Mouse (Mus musculus) right cerebral cortex, postnatal 10 days (tissue): ENCODE measurements around the gene Mettl11b.
A peak's percentile ranks its signal among the peaks of the same experiment; 100 is the strongest.
"Not testable (repeated sequence)": the region's sequence is repeated elsewhere in the genome, so short reads cannot be mapped to it uniquely, and the experiment has no call there.

Experiments used
- DNase-seq, 2 experiments: peaks; one replicate each; pipeline ENCODE4 v3.0.0; 2021; ENCODE audit warnings: low spot score in 2 of 2

Gene Mettl11b

DNA sequence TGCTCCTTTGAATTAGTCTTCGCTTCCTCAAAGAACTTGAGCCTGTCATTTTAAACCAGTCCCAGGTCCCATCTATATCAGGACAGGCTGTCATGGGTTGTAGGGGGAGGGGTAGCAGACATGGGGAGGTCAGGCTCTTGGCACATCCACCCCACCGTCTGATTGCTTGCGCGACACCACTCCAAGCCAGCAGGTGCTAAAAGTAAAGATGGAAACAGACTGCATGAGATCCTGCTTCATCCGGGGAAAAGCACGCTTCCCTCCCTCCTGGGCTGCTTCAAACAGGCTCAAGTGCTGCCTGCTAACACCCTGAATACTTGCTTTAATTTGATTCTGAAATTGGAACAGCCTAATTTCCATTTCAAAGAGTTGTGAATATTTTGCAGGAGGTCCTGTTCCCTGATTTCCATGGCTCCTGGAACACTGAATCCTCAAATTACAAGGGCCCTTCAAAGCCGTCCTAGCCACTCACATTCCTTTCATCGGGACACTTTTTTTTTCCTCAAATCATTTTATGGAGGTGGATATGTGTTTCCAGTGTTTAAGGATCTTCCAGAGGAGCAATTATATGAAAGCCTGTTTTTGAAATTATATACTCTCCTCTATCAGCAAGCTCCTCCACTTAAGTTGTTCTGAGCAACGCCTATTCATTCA, at the start of gene Mettl11b:
Gene Mettl11b (minus strand): TSS at position 127 of the 654 bp plus-strand sequence.
- peak; percentile 29 to 39 for DNase-seq

DNA sequence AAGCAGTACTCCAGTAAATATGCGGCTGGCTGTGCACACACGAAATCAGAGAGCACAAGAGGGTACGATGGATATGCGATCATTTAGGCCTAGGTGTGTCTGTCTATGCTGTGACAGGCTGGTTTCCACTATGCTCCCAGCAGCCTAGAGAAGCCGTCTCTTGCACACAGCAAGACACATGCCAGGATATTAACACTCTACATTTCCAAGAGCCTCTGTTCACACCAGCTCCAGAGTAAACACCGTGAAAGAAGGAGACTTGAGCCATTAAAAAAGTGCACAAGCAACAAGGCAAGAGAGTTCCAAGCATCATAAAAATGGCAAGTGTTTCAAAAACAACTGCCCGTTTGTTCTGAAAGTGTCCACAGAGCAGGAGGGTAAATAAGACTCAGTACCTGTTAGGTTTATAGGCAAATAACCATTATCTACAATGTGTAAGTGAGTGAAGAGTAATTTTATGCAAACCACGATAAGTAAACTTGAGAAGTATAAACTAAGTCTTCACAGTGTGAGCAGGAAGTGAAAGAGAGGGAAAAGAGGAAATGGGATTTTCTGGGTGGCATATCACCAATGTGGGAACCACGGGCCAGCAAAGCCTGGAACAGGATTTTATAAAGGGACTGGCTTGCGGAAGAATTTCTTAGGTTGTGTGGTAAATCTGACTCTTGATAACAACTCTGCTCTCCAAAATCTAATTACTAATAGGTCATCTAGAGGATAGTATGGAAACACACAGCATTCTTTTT, 32.6 kb upstream of the Mettl11b start:
- no peak for DNase-seq

DNA sequence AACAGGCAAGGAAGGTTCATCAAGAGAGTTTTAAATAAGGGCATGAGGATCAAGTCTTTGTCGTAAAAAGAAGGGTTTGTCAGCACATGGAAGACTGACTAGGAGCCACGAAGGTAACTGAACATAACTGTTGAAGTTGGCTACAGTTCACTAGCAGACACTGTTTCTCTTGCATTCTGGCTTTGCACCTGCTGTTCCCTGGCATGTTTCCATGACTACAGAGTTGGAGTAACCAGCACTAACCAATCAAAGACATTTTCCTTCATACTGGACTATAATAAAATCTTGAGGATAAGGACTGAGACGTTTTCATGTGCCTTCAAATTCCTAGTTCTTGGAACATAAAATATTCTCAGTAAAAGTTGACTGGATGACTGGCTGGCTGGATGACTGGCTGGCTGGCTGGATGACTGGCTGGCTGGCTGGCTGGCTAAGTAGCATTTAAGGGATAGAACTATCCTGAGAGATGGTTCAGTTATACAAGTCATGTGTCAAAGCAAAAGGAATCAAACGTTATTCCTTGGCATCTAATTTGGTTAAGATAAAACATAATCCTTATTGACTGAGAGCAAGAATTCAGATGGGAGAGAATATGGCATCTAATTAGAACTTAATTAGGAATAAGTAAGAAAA, 26.4 kb upstream of the Mettl11b start:
- peak; percentile 24 to 29 for DNase-seq

DNA sequence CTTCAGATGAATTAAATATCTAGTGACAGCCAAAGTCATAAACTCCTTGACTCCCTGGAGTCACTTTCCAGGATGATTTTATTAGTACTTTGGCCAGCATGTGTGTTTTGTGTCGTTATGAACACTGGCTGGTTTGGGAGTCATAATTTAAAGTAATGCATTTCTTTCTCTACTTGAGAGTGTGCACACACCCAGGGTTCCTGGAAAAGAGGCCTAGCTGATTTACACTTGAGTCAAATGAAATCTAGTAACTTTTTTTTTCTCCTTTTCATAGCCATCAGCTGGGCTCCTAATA, 12.2 kb upstream of the Mettl11b start:
- no peak for DNase-seq

DNA sequence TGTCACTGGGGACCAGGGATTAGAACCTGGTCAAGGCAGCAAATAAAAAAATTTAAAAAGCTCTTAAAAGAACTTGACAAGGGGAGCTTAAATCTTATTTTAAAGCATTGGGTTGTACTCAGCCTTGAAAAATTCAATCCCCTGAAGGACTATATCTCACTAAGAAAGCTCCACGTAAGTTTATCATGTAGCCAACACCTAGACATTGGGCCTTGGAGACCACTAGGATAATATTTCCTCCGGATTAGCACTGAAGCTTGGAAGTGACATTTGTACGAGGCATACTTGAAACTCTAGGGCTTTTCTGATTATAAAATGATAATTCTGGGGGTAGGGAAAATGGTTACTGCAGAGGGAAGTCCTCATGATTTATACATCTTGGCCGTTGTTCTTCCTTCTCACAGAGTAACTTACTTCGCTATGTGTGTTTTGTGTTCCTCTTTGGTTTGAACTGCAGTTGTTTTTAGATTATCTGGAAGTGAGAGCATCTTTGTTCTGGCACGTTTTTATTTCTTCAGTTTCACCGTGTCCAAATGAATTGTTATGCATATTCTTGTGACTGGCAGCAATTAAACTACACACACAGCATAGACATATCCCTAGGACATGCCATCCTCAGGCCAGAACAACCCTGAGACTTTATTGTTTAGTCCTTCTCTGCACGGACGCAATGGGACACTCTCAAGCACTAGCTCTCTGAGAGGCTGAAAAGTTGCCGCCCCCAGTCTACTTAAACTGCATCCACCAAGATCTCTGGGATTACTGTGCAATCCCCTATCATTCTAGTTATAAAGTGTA, 11.6 kb upstream of the Mettl11b start:
- no peak for DNase-seq

DNA sequence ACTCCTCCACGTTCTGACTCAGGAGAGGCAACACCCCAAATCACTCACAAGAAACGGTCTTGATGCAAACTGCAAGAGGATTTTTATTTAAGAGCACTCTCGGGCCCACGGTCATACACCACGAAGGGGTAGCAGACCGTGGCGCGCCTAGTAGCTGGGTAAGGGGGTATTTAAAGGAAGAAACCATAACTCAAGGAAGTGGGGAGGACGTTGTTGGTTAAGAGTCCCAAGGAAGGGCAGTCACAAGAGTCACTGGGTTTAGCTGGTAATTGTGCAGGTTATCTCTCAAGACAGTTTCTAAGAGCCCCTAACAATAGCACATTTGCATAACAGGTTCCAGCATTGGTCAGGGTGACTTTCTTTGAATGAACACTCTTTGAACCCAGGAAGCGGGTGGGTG, 6.1 kb upstream of the Mettl11b start:
- not testable (repeated sequence) for DNase-seq

DNA sequence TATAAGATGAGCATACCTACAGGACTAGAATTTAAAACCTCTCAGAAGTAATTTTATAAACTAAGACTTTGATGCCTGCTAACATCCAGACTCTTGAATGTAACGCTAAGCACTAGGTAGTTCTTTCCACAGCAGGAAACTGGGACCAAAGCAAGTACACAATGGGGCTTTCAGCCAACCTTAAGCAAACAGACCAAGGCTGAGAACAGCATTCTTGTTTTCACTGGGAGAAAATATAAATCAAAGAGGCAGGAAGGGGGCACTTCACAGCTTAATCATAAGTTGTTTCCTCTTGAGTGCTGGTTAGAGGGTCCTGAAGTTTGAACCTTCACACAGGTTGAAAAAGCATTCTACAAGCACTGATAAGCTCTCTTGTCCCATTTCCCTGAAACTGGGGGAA, 1.1 kb downstream of the Mettl11b start:
- DNase-seq: no peak

DNA sequence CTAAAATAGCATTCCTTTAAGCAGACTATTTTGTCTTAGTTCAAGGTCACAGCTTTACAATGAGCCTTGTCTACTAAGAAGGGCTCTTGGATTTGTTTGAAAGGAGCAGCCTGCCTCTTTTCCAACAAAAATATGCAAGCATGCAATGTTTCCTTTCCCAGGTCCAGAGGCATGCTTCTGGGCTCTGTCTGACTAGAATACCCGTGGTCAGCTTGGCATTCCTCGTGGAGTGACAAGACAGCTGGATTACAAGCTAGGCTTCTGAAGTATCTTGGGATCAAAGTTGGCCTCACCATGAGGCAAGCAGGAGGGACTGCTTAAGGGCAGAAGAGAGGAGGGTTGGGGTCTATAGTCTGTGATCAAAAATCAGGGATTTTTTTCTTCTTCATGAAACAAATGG, 16.4 kb downstream of the Mettl11b start:
- no peak for DNase-seq

DNA sequence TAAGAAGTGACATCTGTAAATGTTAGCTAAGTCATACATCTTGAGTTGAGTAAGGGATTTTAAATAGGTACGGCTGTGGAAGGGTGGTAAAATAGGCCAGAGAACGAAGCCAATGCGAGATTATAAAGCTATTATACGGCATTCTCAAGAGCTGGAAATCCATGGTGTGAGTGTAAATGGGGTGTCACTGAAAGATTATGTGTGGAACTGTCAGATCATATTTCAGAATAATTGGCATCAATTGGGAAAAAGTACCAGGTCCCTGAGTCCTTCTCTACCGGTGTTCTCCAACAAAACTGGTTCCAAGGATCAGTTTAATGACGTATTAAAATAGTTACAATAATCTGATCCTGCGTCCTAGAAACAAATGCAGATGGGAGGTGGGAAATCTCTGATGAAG, 24.5 kb downstream of the Mettl11b start:
- DNase-seq: no peak

DNA sequence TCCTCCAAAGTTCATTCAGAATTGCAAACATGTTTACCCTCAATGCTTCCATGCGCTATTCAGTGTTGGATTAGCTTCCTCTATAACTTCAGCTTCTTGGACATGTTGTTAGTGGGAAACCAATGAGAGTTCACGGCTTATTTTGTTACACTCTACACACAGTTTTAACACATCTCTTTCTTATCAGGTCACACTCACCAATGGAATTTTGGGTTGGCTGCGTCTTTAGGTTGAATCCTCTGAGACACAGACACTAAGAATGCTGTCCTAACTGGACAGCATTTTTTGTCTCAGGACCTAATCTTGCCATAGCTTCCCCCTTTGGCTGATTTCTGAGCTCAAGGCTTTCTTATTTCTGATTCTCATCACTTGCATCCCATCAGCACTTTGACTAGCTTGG, 25.3 kb downstream of the Mettl11b start:
- no peak for DNase-seq

DNA sequence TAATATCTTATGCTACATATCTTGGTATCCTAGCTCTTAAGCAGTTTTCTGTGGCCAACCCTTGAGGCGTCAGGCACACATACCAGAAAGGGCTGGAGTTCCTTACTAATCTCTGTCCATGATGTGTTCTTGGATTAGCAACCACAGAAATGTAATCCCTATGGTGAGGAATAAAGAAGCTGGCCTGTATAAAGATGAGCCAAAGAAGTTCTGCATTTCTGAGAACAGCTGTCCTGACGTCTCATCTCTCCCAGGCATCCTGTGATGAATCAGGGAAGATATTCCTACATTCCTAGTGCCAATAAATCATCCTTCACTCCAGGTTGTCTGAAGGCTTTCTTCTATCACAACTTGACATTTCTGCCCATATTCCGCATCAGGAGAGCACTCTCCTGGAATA, 33.2 kb downstream of the Mettl11b start:
- no peak for DNase-seq

- DNase-seq: no peak
These were observed 42.0 kb downstream of the Mettl11b start for GRCm38 (mm10) chr1:163682935-163683430.

DNA sequence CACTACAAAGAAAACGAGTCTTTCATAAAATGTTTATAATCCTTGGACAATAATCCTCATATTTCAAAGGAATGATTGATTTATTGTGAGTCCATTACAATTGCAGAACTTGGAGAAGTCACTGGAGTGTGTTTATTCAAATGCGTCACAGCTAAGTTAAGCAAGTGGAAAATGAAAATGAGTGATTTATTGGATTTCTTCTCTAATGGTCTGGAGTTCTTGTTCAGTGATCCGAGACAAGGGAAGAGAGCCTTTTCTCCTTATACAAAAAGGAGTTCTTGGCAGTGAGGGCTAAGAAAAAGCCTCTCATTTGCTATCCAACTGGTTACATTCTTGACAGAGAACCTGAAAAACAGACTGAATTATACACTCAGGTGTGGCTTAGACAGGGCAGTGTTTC, 42.9 kb downstream of the Mettl11b start:
- no peak for DNase-seq

- no peak for DNase-seq
These were observed 52.2 kb downstream of the Mettl11b start for GRCm38 (mm10) chr1:163672866-163673265.

DNA sequence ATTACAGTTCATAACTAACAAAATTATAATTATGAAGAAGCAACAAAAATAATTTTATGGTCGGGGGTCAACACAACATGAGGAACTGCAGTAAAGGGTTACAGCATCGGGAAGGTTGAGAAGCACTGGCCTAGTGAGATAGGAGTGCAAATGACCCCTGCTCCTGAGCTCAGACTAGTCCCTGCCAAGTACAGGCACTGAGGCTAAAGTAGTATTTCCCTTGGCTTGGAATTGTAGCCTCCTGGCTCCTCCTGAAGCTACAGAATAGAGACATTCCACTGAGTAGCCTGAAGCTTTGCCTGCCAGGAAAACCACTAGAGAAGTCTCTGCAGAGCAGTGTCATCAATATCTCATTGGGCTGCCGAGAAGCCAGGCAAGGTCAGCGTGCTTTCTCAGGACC, 53.7 kb downstream of the Mettl11b start:
- DNase-seq: no peak

- DNase-seq: no peak
These were observed 54.3 kb downstream of the Mettl11b start for GRCm38 (mm10) chr1:163670702-163671101.

GRCm38 (mm10) chr1:163669936-163670335, 55.1 kb downstream of the Mettl11b start:
- DNase-seq: no peak

DNA sequence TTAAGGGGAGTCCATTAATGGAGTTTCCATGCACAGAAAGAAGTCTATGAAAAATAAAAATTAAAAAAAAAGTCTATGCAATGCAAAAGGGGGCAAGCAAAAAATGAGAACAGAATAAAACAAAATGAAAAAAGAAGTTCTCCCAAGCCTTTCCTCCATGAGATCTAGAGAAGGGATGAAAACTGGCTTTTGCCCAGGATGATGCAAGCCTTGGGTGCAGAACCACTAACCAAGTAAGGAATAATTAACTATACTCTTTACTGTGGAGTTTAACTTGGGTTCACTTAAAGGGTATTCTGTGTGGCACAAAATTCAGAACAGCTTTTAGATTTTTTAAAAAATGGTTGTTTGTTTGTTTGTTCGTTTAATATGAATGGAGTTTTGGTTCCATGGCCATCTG, 62.6 kb downstream of the Mettl11b start:
- DNase-seq: no peak

DNA sequence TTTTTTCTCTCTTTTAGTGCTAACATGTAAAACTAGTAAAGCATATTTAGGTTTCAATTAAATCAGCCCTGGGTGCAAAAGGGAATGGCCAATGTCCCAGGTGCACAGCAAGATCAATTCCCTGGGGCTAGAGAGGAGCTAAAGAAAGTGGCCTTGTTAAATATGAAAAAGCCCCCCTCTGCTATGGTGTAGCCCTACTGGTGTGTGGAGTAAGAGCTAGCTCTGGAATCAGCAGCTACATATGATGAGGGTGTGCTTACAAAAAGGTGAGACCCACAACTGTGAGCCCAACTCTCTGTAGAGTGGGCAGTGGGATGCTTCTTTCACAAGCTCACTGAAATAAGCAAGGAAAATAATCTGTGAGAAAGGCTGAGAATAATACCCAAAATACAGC, 66.5 kb downstream of the Mettl11b start:
- DNase-seq: no peak

- DNase-seq: no peak
These were observed 67.1 kb downstream of the Mettl11b start for GRCm38 (mm10) chr1:163657766-163658534.

DNA sequence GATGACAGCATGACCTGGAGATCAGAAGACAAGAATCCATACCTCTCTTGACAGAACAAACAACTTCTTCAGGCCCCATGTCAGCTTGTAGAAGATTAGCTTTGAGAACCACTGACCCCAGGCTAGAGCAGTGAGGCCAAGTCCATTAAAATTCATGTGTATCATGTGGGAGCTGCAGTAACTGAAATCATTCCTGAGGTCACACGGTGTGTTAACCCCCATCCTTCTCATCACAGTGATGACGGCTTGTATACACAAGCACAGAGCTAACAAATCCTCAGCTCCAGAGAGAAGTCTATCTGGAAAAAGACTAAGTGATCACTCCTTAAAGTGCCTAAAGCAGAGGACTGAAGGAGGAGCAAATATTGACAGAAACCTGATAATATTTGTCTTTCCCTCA, 68.0 kb downstream of the Mettl11b start:
- no peak for DNase-seq

DNA sequence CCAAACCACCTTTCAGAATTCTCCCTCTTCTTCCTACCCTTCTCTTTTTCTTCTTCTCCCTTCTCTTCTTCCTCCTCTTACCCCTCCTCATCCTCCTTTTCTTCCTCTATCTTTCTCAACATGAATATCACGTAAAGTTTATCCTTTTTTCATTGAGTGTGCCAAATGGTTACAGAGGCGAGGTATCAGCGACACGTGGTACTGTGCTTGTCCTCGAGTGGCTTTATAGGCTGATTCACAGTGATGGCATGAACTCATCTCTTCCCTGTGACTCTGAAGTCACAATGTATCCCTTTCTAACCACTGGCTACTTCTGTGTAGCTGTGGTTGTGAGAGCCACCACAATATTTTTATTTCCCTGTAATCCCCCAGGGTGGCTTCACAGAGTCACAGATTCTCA, 68.6 kb downstream of the Mettl11b start:
- no peak for DNase-seq
